Mouse (Mus musculus): ENCODE measurements around the gene Mpc1.

DNA sequence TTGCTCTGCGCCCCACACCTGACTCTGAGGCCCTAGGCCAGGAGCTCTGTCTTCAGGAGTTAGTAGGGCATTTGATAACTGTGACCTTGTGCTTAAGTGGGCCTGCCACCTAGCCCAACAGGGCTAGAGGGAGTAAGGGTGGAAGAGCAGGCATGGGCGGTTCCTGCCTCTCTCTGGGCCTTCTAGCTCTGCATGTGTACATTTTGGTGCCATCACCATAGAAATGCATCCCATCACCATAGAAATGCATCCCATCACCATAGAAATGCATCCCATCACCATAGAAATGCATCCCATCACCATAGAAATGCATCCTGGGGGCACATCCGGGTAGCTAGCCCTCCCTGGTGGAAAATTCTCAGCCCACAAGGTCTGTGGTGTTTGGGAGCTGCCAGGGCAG is 43.1 kb upstream of the Mpc1 start:
- TF ChIP-seq CTCF (conservative IDR thresholded peaks at IDR 0.05; ENCODE audit: low read length) (no peak), NANOG (IDR thresholded peaks at IDR 0.05; ENCODE audit: borderline replicate concordance, low read length) (no peak)

All from E14TG2a.4 (cell line).